ENCODE assay signal across 23 mouse cellular contexts in genomic region chr9:84318811-84319210, GRCm38 (mm10).
DNase-seq lines count a peak whose midpoint lies in the region; ATAC-seq lines count a peak whose summit lies in the region.
"Had no signal": no experiment of that assay in that cellular context is flagged by ENCODE, and none has a peak within 500 bp of the region (broad histone marks: within the 10 kb centered on the region; RNA-seq: fewer than 3 reads in every experiment).

No protein-coding gene starts in this region.

- H3K4me2 ChIP-seq in hindbrain, embryonic 12.5 days (replicated peaks): no peak overlapping the region
- H3K4me2 ChIP-seq in hindbrain, embryonic 13.5 days: no peak overlapping the region
- no peak overlapping the region for H3K4me2 ChIP-seq in midbrain, embryonic 14.5 days (ENCODE audit: low read length)
- no peak overlapping the region for H3K4me2 ChIP-seq in forebrain, embryonic 13.5 days
- H3K4me2 ChIP-seq: embryonic facial prominence, embryonic 15.5 days; forebrain, embryonic 15.5 days; heart, embryonic 11.5 days; heart, embryonic 15.5 days; intestine, embryonic 15.5 days had no signal

- WGBS in hindbrain, embryonic 12.5 days: 80% methylated on average over 2 of the region's 2 CpGs
- WGBS in hindbrain, embryonic 10.5 days: 82% methylated on average over 2 of the region's 2 CpGs
- 70% methylated on average over 2 of the region's 2 CpGs for WGBS in hindbrain, embryonic 13.5 days
- 66% methylated on average over 2 of the region's 2 CpGs for WGBS in midbrain, embryonic 14.5 days
- WGBS in forebrain, embryonic 13.5 days: 80% methylated on average over 2 of the region's 2 CpGs

- H3K4me3 ChIP-seq in hindbrain, embryonic 12.5 days: no peak overlapping the region
- no peak overlapping the region for H3K4me3 ChIP-seq in hindbrain, embryonic 10.5 days
- no peak overlapping the region for H3K4me3 ChIP-seq in hindbrain, embryonic 13.5 days
- no peak overlapping the region for H3K4me3 ChIP-seq in midbrain, embryonic 14.5 days (replicated peaks; ENCODE audit: low read depth, low read length)
- no peak overlapping the region for H3K4me3 ChIP-seq in forebrain, embryonic 13.5 days
- H3K4me3 ChIP-seq: embryonic facial prominence, embryonic 15.5 days; erythroblast, embryonic 14.5 days; forebrain, embryonic 10.5 days; forebrain, embryonic 15.5 days; heart, embryonic 15.5 days; intestine, embryonic 15.5 days had no signal

- H3K27ac ChIP-seq in hindbrain, embryonic 12.5 days: no peak overlapping the region
- H3K27ac ChIP-seq in hindbrain, embryonic 10.5 days: no peak overlapping the region
- H3K27ac ChIP-seq in hindbrain, embryonic 13.5 days: peak overlapping the region; percentile 44; the same call in 1 of the 2 replicates
- H3K27ac ChIP-seq in midbrain, embryonic 14.5 days (replicated peaks; ENCODE audit: low read depth, low read length): no peak overlapping the region
- H3K27ac ChIP-seq in forebrain, embryonic 13.5 days: no peak overlapping the region
- H3K27ac ChIP-seq: embryonic facial prominence, embryonic 15.5 days; forebrain, embryonic 10.5 days; forebrain, embryonic 15.5 days; heart, embryonic 15.5 days; intestine, embryonic 15.5 days had no signal

- peaks cover 6% of the 10 kb centered on the region for H3K4me1 ChIP-seq in hindbrain, embryonic 12.5 days
- peaks cover 13% of the 10 kb centered on the region for H3K4me1 ChIP-seq in hindbrain, embryonic 10.5 days (replicated peaks)
- H3K4me1 ChIP-seq in hindbrain, embryonic 13.5 days (replicated peaks): peaks cover 14% of the 10 kb centered on the region
- no peaks in the 10 kb centered on the region; the same call in 1 of the 2 replicates for H3K4me1 ChIP-seq in midbrain, embryonic 14.5 days (ENCODE audit: control insufficient read depth, insufficient read depth, low read length)
- H3K4me1 ChIP-seq in forebrain, embryonic 13.5 days: no peaks in the 10 kb centered on the region; the same call in 1 of the 2 replicates
- H3K4me1 ChIP-seq: embryonic facial prominence, embryonic 15.5 days; forebrain, embryonic 15.5 days; heart, embryonic 15.5 days; intestine, embryonic 15.5 days had no signal

- ATAC-seq in hindbrain, embryonic 12.5 days (ENCODE audit: low FRiP score): peak; percentile 71
- ATAC-seq in hindbrain, embryonic 13.5 days (ENCODE audit: low FRiP score): no peak
- ATAC-seq in midbrain, embryonic 14.5 days (ENCODE audit: low FRiP score, low TSS enrichment): no peak
- no peak for ATAC-seq in forebrain, embryonic 13.5 days
- ATAC-seq: activated CD4-positive, CD25-positive, alpha-beta regulatory T cell, adult 4 months; forebrain, embryonic 15.5 days; intestine, embryonic 15.5 days; Patski had no signal

- H3K36me3 ChIP-seq in hindbrain, embryonic 12.5 days: no peaks in the 10 kb centered on the region
- H3K36me3 ChIP-seq in hindbrain, embryonic 10.5 days: no peaks in the 10 kb centered on the region
- no peaks in the 10 kb centered on the region for H3K36me3 ChIP-seq in hindbrain, embryonic 13.5 days
- H3K36me3 ChIP-seq in midbrain, embryonic 14.5 days (ENCODE audit: control insufficient read depth, insufficient read depth, low read length): no peaks in the 10 kb centered on the region
- no peaks in the 10 kb centered on the region for H3K36me3 ChIP-seq in forebrain, embryonic 13.5 days (ENCODE audit: poor library complexity, severe bottlenecking)
- H3K36me3 ChIP-seq: embryonic facial prominence, embryonic 15.5 days; forebrain, embryonic 10.5 days; forebrain, embryonic 15.5 days; heart, embryonic 15.5 days; intestine, embryonic 15.5 days had no signal

- no peaks in the 10 kb centered on the region for H3K9me3 ChIP-seq in hindbrain, embryonic 12.5 days (replicated peaks)
- H3K9me3 ChIP-seq in hindbrain, embryonic 10.5 days: no peaks in the 10 kb centered on the region
- no peaks in the 10 kb centered on the region for H3K9me3 ChIP-seq in hindbrain, embryonic 13.5 days
- H3K9me3 ChIP-seq in midbrain, embryonic 14.5 days (ENCODE audit: control insufficient read depth, low read length): no peaks in the 10 kb centered on the region
- no peaks in the 10 kb centered on the region for H3K9me3 ChIP-seq in forebrain, embryonic 13.5 days (replicated peaks)
- H3K9me3 ChIP-seq: embryonic facial prominence, embryonic 15.5 days; forebrain, embryonic 10.5 days; forebrain, embryonic 15.5 days; heart, embryonic 15.5 days; intestine, embryonic 15.5 days had no signal

- H3K27me3 ChIP-seq in hindbrain, embryonic 12.5 days: no peaks in the 10 kb centered on the region
- H3K27me3 ChIP-seq in hindbrain, embryonic 10.5 days (ENCODE audit: insufficient read depth, poor library complexity, severe bottlenecking): no peaks in the 10 kb centered on the region
- no peaks in the 10 kb centered on the region for H3K27me3 ChIP-seq in hindbrain, embryonic 13.5 days
- no peaks in the 10 kb centered on the region for H3K27me3 ChIP-seq in midbrain, embryonic 14.5 days (ENCODE audit: control insufficient read depth, insufficient read depth, low read length)
- H3K27me3 ChIP-seq in forebrain, embryonic 13.5 days: no peaks in the 10 kb centered on the region
- H3K27me3 ChIP-seq: CH12.LX; embryonic facial prominence, embryonic 15.5 days; forebrain, embryonic 15.5 days; heart, embryonic 15.5 days; intestine, embryonic 15.5 days; Patski had no signal

- H3K9ac ChIP-seq in hindbrain, embryonic 12.5 days: no peak overlapping the region
- no peak overlapping the region for H3K9ac ChIP-seq in hindbrain, embryonic 13.5 days
- no peak overlapping the region for H3K9ac ChIP-seq in midbrain, embryonic 14.5 days (replicated peaks; ENCODE audit: low read length)
- no peak overlapping the region for H3K9ac ChIP-seq in forebrain, embryonic 13.5 days
- H3K9ac ChIP-seq: embryonic facial prominence, embryonic 15.5 days; forebrain, embryonic 15.5 days; heart, embryonic 15.5 days; intestine, embryonic 15.5 days had no signal

- DNase-seq in hindbrain, embryonic 10.5 days (ENCODE audit: low spot score): no peak
- peak; percentile 63 for DNase-seq in midbrain, embryonic 14.5 days
- DNase-seq in retina, embryonic 14.5 days (ENCODE audit: low spot score): peak; percentile 27
- no peak for DNase-seq in ovary, postnatal 36 days (ENCODE audit: low spot score)
- DNase-seq: adrenal gland, postnatal 14 days; cerebellum, adult 18-20 months; cerebellum, adult 9-11 months; cerebellum, postnatal 36 days; gastrocnemius, postnatal 10 days; heart, adult 18-20 months had no signal

Comparison
In these comparisons a context has a peak if more than half of its experiments do, and no peak if none do; other contexts are left out.
1. DNase-seq: peak in midbrain, embryonic 14.5 days (single experiment) and retina, embryonic 14.5 days (single experiment); none in hindbrain, embryonic 10.5 days (single experiment) and ovary, postnatal 36 days (single experiment).